Mouse (Mus musculus) stomach, postnatal 0 days (tissue): ENCODE results near the gene Tmem9. TPM values are rescaled to one million over a fixed set of nuclear protein-coding genes. Genes with fewer than 3 reads are reported as not detected.
A peak's percentile ranks its signal among the peaks of the same experiment; 100 is the strongest.

Experiments
- ATAC-seq: fragments of 200-750 bp; cut with Nextera tagmentation; 2 replicates; pipeline ENCODE4 v1.8.0; 2017; ENCODE audit not compliant: low FRiP score, low TSS enrichment
- DNase-seq: peaks from one replicate; pipeline ENCODE4 v3.0.0-alpha.2; 2016; ENCODE audit warnings: low spot score
- H3K27ac ChIP-seq: fragments of 300-500 bp; sonication (generic); replicated peaks from 2 replicates; pipeline ENCODE4 v1.5.1; 2014; ENCODE audit warnings: mild to moderate bottlenecking, control low read depth
- H3K27me3 ChIP-seq: fragments of 300-500 bp; sonication (generic); 2 replicates; pipeline ENCODE4 v1.6.1; 2014; ENCODE audit warnings: low read length; ENCODE audit not compliant: control insufficient read depth, insufficient read depth
- H3K36me3 ChIP-seq: fragments of 300-500 bp; sonication (generic); 2 replicates; pipeline ENCODE4 v1.6.1; 2014; ENCODE audit warnings: low read length, mixed read lengths; ENCODE audit not compliant: control insufficient read depth, insufficient read depth
- H3K4me1 ChIP-seq: fragments of 300-500 bp; sonication (generic); replicated peaks from 2 replicates; pipeline ENCODE4 v1.6.1; 2014; ENCODE audit warnings: antibody characterized with exemption; ENCODE audit not compliant: control insufficient read depth, insufficient read depth
- H3K4me2 ChIP-seq: fragments of 300-500 bp; sonication (generic); replicated peaks from 2 replicates; pipeline ENCODE4 v1.6.1; 2014; ENCODE audit warnings: low read depth, mild to moderate bottlenecking, control low read depth, moderate library complexity
- H3K4me3 ChIP-seq: fragments of 300-500 bp; sonication (generic); 2 replicates; pipeline ENCODE4 v1.5.1; 2014; ENCODE audit warnings: low read depth, low read length, control low read depth
- H3K9ac ChIP-seq: fragments of 300-500 bp; sonication (generic); 2 replicates; pipeline ENCODE4 v1.6.1; 2014; ENCODE audit warnings: mild to moderate bottlenecking, low read length, control low read depth, mixed read lengths
- H3K9me3 ChIP-seq: fragments of 300-500 bp; sonication (generic); 2 replicates; pipeline ENCODE4 v1.6.1; 2016; ENCODE audit warnings: low read length; ENCODE audit not compliant: control insufficient read depth
- CTCF ChIP-seq: IDR thresholded peaks from 2 replicates; pipeline ENCODE4 v1.5.1; 2016; ENCODE audit warnings: antibody characterized with exemption, low read depth, mild to moderate bottlenecking, moderate library complexity
- EP300 ChIP-seq: optimal IDR thresholded peaks from 2 replicates; pipeline ENCODE3; 2016; ENCODE audit warnings: antibody characterized with exemption
- WGBS: fragments of 180-500 bp; shearing (Covaris S2); extraction: QIAGEN DNeasy Blood & Tissue Kit; methylation state at CpG from one replicate; pipeline ENCODE4 v1.1.7; 2014; 5-methylcytosine and 5-hydroxymethylcytosine counted together
- polyA plus RNA-seq: library from polyadenylated mRNA; unstranded; fragments of >200 nt; fragmentation: Nextera tagmentation; extraction: Ambion mirVana; gene quantifications from 2 replicates; pipeline ENCODE4 v1.2.1, GENCODE M21; 2015

Tmem9 gene
- polyA plus RNA-seq, 1 experiment from 2014 or later: 65.9 TPM

- Histone ChIP-seq H3K4me2 (no peak overlapping the region), H3K27ac (no peak overlapping the region), H3K4me1 (no peaks in the 10 kb centered on the region), H3K9me3 (no peaks in the 10 kb centered on the region), H3K4me3 (no peak overlapping the region), H3K36me3 (no peaks in the 10 kb centered on the region), H3K27me3 (no peaks in the 10 kb centered on the region), H3K9ac (no peak overlapping the region)
- no peak for ATAC-seq
- 84% methylated on average over 3 of the region's 3 CpGs for WGBS
- TF ChIP-seq EP300 (no peak), CTCF (no peak)
- DNase-seq: no peak
Observed at GRCm38 (mm10) chr1:135972576-135972975, 35.4 kb upstream of the Tmem9 start.

GRCm38 (mm10) chr1:135984105-135984504 is 23.8 kb upstream of the Tmem9 start:
- 27% methylated on average over 5 of the region's 5 CpGs for WGBS
- Histone ChIP-seq H3K9me3 (no peaks in the 10 kb centered on the region), H3K27me3 (no peaks in the 10 kb centered on the region), H3K4me2 (no peak overlapping the region), H3K36me3 (no peaks in the 10 kb centered on the region), H3K9ac (no peak overlapping the region), H3K27ac (no peak overlapping the region), H3K4me1 (no peaks in the 10 kb centered on the region), H3K4me3 (no peak overlapping the region)
- TF ChIP-seq CTCF (no peak), EP300 (no peak)
- DNase-seq: no peak
- no peak for ATAC-seq

DNA sequence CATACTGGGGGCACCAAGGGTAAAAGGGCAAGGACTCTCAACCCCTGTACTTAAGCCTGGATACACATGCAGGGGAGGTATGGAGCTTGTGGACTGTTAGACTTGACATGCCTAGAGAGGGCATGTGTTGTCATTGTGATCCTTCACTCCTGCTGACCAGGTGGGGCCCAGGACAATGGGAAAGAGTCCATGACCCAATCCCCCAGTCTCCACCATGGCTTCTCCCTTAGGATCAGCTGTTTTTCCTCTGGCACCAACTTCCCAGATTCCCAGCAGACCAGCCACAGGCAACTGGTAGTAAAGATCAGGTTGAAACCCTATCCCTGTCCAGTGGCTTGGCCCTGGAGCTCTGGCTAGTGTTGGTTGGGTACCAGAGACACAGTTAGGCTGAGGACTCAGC is 18.1 kb upstream of the Tmem9 start:
- H3K9me3 ChIP-seq: no peaks in the 10 kb centered on the region
- no peak for TF ChIP-seq EP300
- no peak for TF ChIP-seq CTCF
- no peak overlapping the region for H3K27ac ChIP-seq
- H3K36me3 ChIP-seq: no peaks in the 10 kb centered on the region
- H3K9ac ChIP-seq: no peak overlapping the region
- H3K4me1 ChIP-seq: no peaks in the 10 kb centered on the region
- no peaks in the 10 kb centered on the region for H3K27me3 ChIP-seq
- ATAC-seq (no peak), DNase-seq (no peak)
- no peak overlapping the region for H3K4me3 ChIP-seq
- H3K4me2 ChIP-seq: no peak overlapping the region

DNA sequence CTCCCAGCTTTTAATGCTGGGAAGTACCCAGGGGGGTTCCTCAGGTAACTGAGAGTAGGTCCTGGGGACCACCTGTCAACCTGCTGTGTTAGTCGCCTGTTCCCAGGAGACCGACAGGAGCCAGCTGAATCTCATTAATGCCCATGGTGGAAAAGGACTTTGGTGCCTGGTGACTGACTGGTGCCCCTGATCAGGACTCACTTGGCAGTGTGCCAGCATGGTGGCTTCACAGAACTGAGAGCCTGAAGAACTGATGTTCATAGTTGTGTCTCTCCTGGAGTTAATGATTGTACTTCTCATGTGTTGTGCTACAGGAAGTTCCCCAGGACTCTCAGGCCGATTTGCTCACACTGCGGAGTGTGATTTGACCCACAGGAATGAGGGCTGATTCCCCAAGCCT is 14.5 kb upstream of the Tmem9 start:
- ATAC-seq (no peak), DNase-seq (no peak)
- 74% methylated on average over 4 of the region's 4 CpGs for WGBS
- H3K36me3 ChIP-seq: no peaks in the 10 kb centered on the region
- H3K27me3 ChIP-seq: no peaks in the 10 kb centered on the region
- H3K4me3 ChIP-seq: no peak overlapping the region
- H3K27ac ChIP-seq: no peak overlapping the region
- H3K4me2 ChIP-seq: no peak overlapping the region
- no peak overlapping the region for H3K9ac ChIP-seq
- H3K9me3 ChIP-seq: no peaks in the 10 kb centered on the region
- no peaks in the 10 kb centered on the region for H3K4me1 ChIP-seq
- TF ChIP-seq CTCF (no peak), EP300 (no peak)

- H3K36me3 ChIP-seq: no peaks in the 10 kb centered on the region
- H3K4me1 ChIP-seq: no peaks in the 10 kb centered on the region
- H3K27me3 ChIP-seq: no peaks in the 10 kb centered on the region
- no peaks in the 10 kb centered on the region for H3K9me3 ChIP-seq
- 61% methylated on average over 7 of the region's 7 CpGs for WGBS
- H3K27ac ChIP-seq: no peak overlapping the region
- no peak overlapping the region for H3K9ac ChIP-seq
- ATAC-seq: peak; percentile 60; the same call in 1 of the 2 replicates
- no peak overlapping the region for H3K4me2 ChIP-seq
- H3K4me3 ChIP-seq: no peak overlapping the region
- TF ChIP-seq CTCF (no peak), EP300 (no peak)
- DNase-seq: no peak
Observed at GRCm38 (mm10) chr1:135997537-135997936, 10.4 kb upstream of the Tmem9 start.

- WGBS: 46% methylated on average over 8 of the region's 8 CpGs
- ATAC-seq: no peak
- no peak overlapping the region for H3K4me2 ChIP-seq
- TF ChIP-seq CTCF (no peak), EP300 (no peak)
- H3K4me3 ChIP-seq: no peak overlapping the region
- DNase-seq: no peak
- H3K9ac ChIP-seq: no peak overlapping the region
- H3K4me1 ChIP-seq: no peaks in the 10 kb centered on the region
- H3K36me3 ChIP-seq: no peaks in the 10 kb centered on the region
- no peaks in the 10 kb centered on the region for H3K27me3 ChIP-seq
- no peak overlapping the region for H3K27ac ChIP-seq
- no peaks in the 10 kb centered on the region for H3K9me3 ChIP-seq
Observed at GRCm38 (mm10) chr1:135999720-136000287, 8.1 kb upstream of the Tmem9 start.
